Mouse (Mus musculus): ENCODE results near the gene L1td1. TPM values are rescaled to one million over a fixed set of nuclear protein-coding genes. Genes with fewer than 3 reads are reported as not detected.

The L1td1 gene
- 0.23 and 0.36 TPM in 2 replicates for polyA plus RNA-seq (2014; fragmentation: Nextera tagmentation; extraction: Ambion mirVana)

DNA sequence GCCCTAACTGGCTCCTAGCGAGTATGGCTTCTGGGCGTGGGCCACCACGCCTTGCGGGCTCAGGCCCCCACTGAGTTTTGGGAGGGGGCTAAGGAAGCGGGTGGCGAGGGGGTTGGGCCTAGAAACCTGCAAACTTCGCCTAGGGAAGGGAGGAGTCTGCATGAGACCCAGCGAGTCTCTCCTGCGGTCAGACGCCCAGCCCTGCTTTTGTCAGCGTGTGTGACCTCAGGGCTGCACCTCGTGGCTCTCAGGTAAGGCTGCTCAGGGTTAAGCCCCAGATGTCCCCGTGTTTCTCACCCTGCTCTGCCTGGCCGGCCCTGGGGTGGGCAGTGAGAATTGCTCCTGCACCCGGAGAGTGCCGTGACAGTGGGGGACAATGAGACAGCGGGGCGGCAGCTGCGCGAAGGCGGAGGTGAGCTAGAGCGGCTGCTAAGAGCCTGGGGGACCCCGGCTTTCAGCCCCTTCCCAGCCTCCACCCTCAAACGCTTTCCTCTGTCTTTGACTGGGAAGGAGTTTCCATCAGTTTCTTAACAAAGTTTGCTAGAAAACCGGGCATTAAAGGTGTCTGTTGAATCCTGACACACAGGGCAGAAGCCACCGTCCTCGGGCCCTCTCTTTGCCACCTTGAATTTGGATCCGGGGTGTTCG is at the start of gene L1td1:
TSS of gene L1td1 (plus strand) at position 145 of the 648 bp plus-strand sequence.
- H3K4me3 ChIP-seq (ENCODE audit: low read depth, low read length), result peak within 1 kb of the TSS; percentile 25
- peak within 1 kb of the TSS; percentile 85 for H3K4me2 ChIP-seq (ENCODE audit: low read depth, severe bottlenecking)
- DNase-seq (ENCODE audit: low spot score) (peak; percentile 53), ATAC-seq (ENCODE audit: insufficient number of reproducible peaks, low FRiP score, low TSS enrichment, low read depth) (peak; percentile 40; the same call in 1 of the 2 replicates)
- 3% methylated on average over 29 of the region's 29 CpGs for WGBS
- H3K27ac ChIP-seq (replicated peaks; ENCODE audit: low read depth, low read length), result no peak within 1 kb of the TSS
- no peaks in the 10 kb centered on the region for H3K36me3 ChIP-seq (ENCODE audit: control insufficient read depth, insufficient read depth, low read length)
- H3K4me1 ChIP-seq (ENCODE audit: control insufficient read depth, insufficient read depth, low read length), result peaks cover 3% of the 10 kb centered on the region; the same call in 1 of the 2 replicates
- no peaks in the 10 kb centered on the region for H3K9me3 ChIP-seq (ENCODE audit: control insufficient read depth, low read length)
- H3K9ac ChIP-seq (ENCODE audit: low read length), result peak within 1 kb of the TSS; percentile 31; the same call in 1 of the 2 replicates
- H3K27me3 ChIP-seq (ENCODE audit: control insufficient read depth, insufficient read depth, low read length), result peaks cover 22% of the 10 kb centered on the region

DNA sequence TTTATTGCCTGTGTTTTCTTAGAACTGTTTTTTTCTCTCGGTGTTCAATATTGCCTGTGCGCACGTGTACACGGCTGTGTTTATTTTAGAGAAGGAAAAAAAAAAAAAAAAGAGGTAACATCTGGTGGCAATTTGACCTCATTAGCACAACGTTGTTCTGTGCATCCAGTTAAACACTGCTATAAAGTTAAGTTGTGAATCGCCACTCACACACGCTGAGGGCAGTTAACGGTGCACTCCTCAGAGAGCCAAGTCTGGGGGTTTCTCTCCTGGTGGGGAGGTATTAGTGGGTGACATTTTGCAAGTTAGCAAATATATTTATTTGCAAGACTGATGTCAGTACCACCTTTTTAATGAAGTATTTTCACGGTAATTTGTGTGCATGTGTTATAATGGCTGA is 49.0 kb upstream of the L1td1 start:
- Histone ChIP-seq H3K36me3 (ENCODE audit: control insufficient read depth, insufficient read depth, low read length) (no peaks in the 10 kb centered on the region), H3K4me3 (ENCODE audit: low read depth, low read length) (no peak overlapping the region), H3K9ac (ENCODE audit: low read length) (no peak overlapping the region), H3K4me2 (ENCODE audit: low read depth, severe bottlenecking) (peak overlapping the region; percentile 26), H3K4me1 (ENCODE audit: control insufficient read depth, insufficient read depth, low read length) (peaks cover 17% of the 10 kb centered on the region; the same call in 1 of the 2 replicates), H3K27me3 (ENCODE audit: control insufficient read depth, insufficient read depth, low read length) (no peaks in the 10 kb centered on the region), H3K9me3 (ENCODE audit: control insufficient read depth, low read length) (no peaks in the 10 kb centered on the region), H3K27ac (replicated peaks; ENCODE audit: low read depth, low read length) (no peak overlapping the region)
- DNase-seq (ENCODE audit: low spot score) (peak; percentile 70), ATAC-seq (ENCODE audit: insufficient number of reproducible peaks, low FRiP score, low TSS enrichment, low read depth) (peak; percentile 83)
- WGBS, result 8% methylated on average over 9 of the region's 9 CpGs

DNA sequence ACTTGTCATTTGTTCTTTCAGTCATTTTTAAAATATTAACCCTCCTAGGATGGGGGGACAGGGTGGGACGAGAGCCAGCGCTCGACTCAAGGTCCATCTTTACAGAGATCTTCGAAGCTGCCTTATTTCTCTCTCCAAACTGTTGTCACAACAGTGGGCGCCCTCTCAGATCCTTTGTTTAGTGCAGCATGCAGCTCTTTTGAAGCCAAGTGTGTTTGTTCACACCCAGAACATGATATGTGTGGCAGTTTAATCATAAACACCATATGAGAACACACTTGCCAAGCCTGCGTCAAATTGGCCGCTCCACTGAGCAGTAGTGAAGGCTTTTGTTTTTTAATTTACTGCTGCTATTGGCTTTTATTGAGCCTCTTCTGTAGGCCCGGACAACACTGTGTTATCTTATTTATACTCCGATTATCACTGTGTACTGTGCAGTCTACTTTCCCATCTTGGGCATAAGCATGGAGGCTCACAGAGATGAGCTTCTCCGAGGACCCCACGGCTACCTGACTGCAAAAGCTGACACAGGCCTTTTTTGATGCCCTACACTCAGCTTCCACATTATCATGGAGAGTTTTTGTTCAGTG is 39.8 kb upstream of the L1td1 start:
- Histone ChIP-seq H3K9ac (ENCODE audit: low read length) (no peak overlapping the region), H3K4me3 (ENCODE audit: low read depth, low read length) (no peak overlapping the region), H3K9me3 (ENCODE audit: control insufficient read depth, low read length) (no peaks in the 10 kb centered on the region), H3K36me3 (ENCODE audit: control insufficient read depth, insufficient read depth, low read length) (0 out of 2 replicates have a peak, but pooled peaks cover 2% of the 10 kb centered on the region), H3K27ac (replicated peaks; ENCODE audit: low read depth, low read length) (no peak overlapping the region), H3K4me1 (ENCODE audit: control insufficient read depth, insufficient read depth, low read length) (no peaks in the 10 kb centered on the region), H3K4me2 (ENCODE audit: low read depth, severe bottlenecking) (no peak overlapping the region), H3K27me3 (ENCODE audit: control insufficient read depth, insufficient read depth, low read length) (no peaks in the 10 kb centered on the region)
- DNase-seq (ENCODE audit: low spot score) (no peak), ATAC-seq (ENCODE audit: insufficient number of reproducible peaks, low FRiP score, low TSS enrichment, low read depth) (no peak)
- WGBS, result 88% methylated on average over 11 of the region's 11 CpGs

DNA sequence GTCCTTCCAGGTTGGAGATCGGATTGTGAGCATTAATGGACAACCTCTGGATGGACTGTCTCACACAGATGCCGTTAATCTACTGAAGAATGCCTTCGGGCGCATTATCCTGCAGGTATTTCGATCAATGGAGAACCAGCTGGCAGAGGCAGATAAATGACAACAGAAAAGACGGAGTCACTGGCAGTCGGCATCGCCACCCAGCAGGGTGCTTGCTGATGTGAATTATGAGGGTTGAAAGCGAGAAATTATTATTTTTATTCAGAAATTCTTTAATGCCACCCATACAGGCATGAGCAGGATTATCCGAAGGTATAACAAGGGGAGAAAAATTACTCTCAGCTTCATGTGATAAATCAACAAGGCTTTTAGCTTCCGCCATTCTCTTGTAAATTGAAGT is 38.4 kb upstream of the L1td1 start:
- WGBS, result 88% methylated on average over 11 of the region's 11 CpGs
- H3K9me3 ChIP-seq (ENCODE audit: control insufficient read depth, low read length), result no peaks in the 10 kb centered on the region
- no peak overlapping the region for H3K27ac ChIP-seq (replicated peaks; ENCODE audit: low read depth, low read length)
- DNase-seq (ENCODE audit: low spot score) (no peak), ATAC-seq (ENCODE audit: insufficient number of reproducible peaks, low FRiP score, low TSS enrichment, low read depth) (no peak)
- H3K9ac ChIP-seq (ENCODE audit: low read length), result no peak overlapping the region
- H3K4me3 ChIP-seq (ENCODE audit: low read depth, low read length), result no peak overlapping the region
- H3K27me3 ChIP-seq (ENCODE audit: control insufficient read depth, insufficient read depth, low read length), result no peaks in the 10 kb centered on the region
- 0 out of 2 replicates have a peak, but pooled peaks cover 2% of the 10 kb centered on the region for H3K36me3 ChIP-seq (ENCODE audit: control insufficient read depth, insufficient read depth, low read length)
- H3K4me1 ChIP-seq (ENCODE audit: control insufficient read depth, insufficient read depth, low read length), result no peaks in the 10 kb centered on the region
- H3K4me2 ChIP-seq (ENCODE audit: low read depth, severe bottlenecking), result no peak overlapping the region

DNA sequence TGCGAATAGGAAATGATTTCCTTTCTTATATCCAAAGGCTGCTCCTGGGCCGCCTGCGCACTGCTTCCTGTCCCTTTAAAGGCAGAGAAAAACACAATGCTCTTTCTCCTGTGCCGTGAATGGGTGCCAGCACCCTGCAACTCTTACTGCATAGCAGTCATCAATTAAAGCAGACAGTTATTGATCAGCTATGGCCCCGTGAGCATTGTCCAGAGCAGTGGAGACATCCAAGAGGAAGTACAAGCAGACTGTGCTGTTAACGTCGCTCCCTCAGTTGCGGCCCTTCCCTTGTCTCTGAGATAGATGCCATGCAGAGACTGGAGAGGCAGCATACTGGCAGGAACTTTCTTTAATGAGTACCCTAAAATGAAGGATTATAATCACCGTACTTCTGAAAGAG is 38.0 kb upstream of the L1td1 start:
- H3K4me1 ChIP-seq (ENCODE audit: control insufficient read depth, insufficient read depth, low read length), result no peaks in the 10 kb centered on the region
- no peaks in the 10 kb centered on the region for H3K27me3 ChIP-seq (ENCODE audit: control insufficient read depth, insufficient read depth, low read length)
- 84% methylated on average over 9 of the region's 9 CpGs for WGBS
- H3K9ac ChIP-seq (ENCODE audit: low read length), result no peak overlapping the region
- no peaks in the 10 kb centered on the region for H3K9me3 ChIP-seq (ENCODE audit: control insufficient read depth, low read length)
- H3K4me2 ChIP-seq (ENCODE audit: low read depth, severe bottlenecking), result no peak overlapping the region
- H3K27ac ChIP-seq (replicated peaks; ENCODE audit: low read depth, low read length), result no peak overlapping the region
- DNase-seq (ENCODE audit: low spot score), result no peak
- ATAC-seq (ENCODE audit: insufficient number of reproducible peaks, low FRiP score, low TSS enrichment, low read depth), result no peak
- H3K36me3 ChIP-seq (ENCODE audit: control insufficient read depth, insufficient read depth, low read length), result 0 out of 2 replicates have a peak, but pooled peaks cover 2% of the 10 kb centered on the region
- no peak overlapping the region for H3K4me3 ChIP-seq (ENCODE audit: low read depth, low read length)

DNA sequence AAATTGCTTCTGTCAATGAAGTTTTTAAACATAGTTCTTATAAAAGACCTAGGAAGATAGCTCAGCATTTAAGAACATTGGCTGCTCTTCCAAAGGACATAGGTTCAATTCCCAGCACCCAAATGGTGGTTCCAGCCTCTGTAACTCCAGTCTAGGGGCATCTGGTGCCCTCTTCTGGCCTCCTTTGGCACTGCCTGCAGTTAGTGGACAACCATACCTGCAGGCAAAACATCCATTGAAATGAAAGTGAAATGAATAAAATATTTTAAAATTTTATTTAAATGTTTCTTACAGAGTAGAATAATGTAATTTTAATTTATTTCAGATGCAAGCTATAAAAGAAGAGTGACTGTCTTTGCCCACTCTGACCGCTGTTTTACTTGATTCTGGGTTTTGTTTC is 36.5 kb upstream of the L1td1 start:
- Histone ChIP-seq H3K4me3 (ENCODE audit: low read depth, low read length) (no peak overlapping the region), H3K4me1 (ENCODE audit: control insufficient read depth, insufficient read depth, low read length) (no peaks in the 10 kb centered on the region), H3K4me2 (ENCODE audit: low read depth, severe bottlenecking) (no peak overlapping the region), H3K9me3 (ENCODE audit: control insufficient read depth, low read length) (no peaks in the 10 kb centered on the region), H3K36me3 (ENCODE audit: control insufficient read depth, insufficient read depth, low read length) (0 out of 2 replicates have a peak, but pooled peaks cover 2% of the 10 kb centered on the region), H3K9ac (ENCODE audit: low read length) (no peak overlapping the region), H3K27me3 (ENCODE audit: control insufficient read depth, insufficient read depth, low read length) (no peaks in the 10 kb centered on the region), H3K27ac (replicated peaks; ENCODE audit: low read depth, low read length) (no peak overlapping the region)
- DNase-seq (ENCODE audit: low spot score) (no peak), ATAC-seq (ENCODE audit: insufficient number of reproducible peaks, low FRiP score, low TSS enrichment, low read depth) (no peak)
- 92% methylated on average over 1 of the region's 1 CpGs for WGBS

DNA sequence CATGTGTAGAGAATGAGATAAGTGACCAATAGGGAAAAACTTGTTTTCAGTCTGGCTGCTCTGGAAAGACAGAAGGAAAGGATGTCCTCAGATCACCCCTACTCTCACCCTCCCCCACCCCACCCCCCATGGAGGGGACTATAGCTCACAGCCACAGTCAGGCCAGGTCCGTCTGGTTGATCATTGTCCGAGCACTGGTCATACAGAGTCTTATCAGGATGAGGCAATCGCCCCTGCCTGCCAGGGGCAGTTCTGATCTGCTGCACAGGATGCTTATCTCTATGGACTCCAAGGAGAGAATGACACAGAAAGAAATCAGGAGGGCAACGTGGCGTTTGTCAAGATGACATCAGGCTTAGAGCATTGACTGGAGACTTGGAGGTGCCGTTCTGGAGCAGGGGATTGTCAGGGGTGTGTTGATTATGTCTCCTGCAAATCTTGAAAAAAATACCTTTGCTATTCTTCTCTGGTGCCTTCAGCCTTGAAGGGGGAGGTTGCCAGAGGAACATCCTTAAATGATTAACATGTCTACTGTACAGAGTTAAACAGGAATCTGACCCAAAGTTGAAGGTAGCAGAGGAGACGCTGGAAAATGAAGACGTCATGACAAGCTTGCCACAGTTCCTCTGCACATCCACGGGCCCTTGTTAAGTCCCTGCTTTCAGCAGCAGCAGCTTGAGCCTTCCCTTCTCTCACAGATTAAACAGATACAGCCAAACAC is 32.9 kb upstream of the L1td1 start:
- H3K4me2 ChIP-seq (ENCODE audit: low read depth, severe bottlenecking), result no peak overlapping the region
- 0 out of 2 replicates have a peak, but pooled peaks cover 2% of the 10 kb centered on the region for H3K36me3 ChIP-seq (ENCODE audit: control insufficient read depth, insufficient read depth, low read length)
- no peak overlapping the region for H3K27ac ChIP-seq (replicated peaks; ENCODE audit: low read depth, low read length)
- H3K4me1 ChIP-seq (ENCODE audit: control insufficient read depth, insufficient read depth, low read length), result no peaks in the 10 kb centered on the region
- 65% methylated on average over 9 of the region's 9 CpGs for WGBS
- no peak overlapping the region for H3K4me3 ChIP-seq (ENCODE audit: low read depth, low read length)
- H3K9me3 ChIP-seq (ENCODE audit: control insufficient read depth, low read length), result no peaks in the 10 kb centered on the region
- DNase-seq (ENCODE audit: low spot score) (no peak), ATAC-seq (ENCODE audit: insufficient number of reproducible peaks, low FRiP score, low TSS enrichment, low read depth) (no peak)
- H3K27me3 ChIP-seq (ENCODE audit: control insufficient read depth, insufficient read depth, low read length), result no peaks in the 10 kb centered on the region
- H3K9ac ChIP-seq (ENCODE audit: low read length), result no peak overlapping the region

DNA sequence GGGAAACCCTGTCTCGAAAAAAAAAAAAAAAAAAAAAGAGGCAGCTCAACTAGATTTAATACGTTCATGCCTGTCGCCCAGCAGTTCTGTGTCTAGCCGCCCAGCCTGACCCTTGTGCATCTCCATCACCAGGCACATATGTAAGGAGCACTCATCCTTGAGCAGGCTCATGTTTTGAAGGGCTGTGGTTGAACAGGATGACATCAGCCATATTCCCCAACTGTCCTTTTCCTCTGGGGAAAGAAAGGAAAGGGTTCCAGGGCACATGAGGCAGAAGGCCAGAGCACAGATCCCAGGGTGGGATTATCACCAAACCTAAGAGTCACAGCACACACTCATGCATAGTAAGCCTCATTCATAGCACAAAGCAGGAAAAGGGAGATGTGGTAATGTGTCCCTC is 28.6 kb upstream of the L1td1 start:
- Histone ChIP-seq H3K9ac (ENCODE audit: low read length) (no peak overlapping the region), H3K27me3 (ENCODE audit: control insufficient read depth, insufficient read depth, low read length) (no peaks in the 10 kb centered on the region), H3K4me1 (ENCODE audit: control insufficient read depth, insufficient read depth, low read length) (0 out of 2 replicates have a peak, but pooled peaks cover 4% of the 10 kb centered on the region), H3K36me3 (ENCODE audit: control insufficient read depth, insufficient read depth, low read length) (no peaks in the 10 kb centered on the region), H3K4me3 (ENCODE audit: low read depth, low read length) (no peak overlapping the region), H3K9me3 (ENCODE audit: control insufficient read depth, low read length) (no peaks in the 10 kb centered on the region), H3K4me2 (ENCODE audit: low read depth, severe bottlenecking) (no peak overlapping the region), H3K27ac (replicated peaks; ENCODE audit: low read depth, low read length) (no peak overlapping the region)
- DNase-seq (ENCODE audit: low spot score), result no peak
- ATAC-seq (ENCODE audit: insufficient number of reproducible peaks, low FRiP score, low TSS enrichment, low read depth), result no peak
- 93% methylated on average over 4 of the region's 4 CpGs for WGBS
